Mouse (Mus musculus) limb, embryonic 10.5 days (tissue): ENCODE data around the gene Hsd3b7. TPM values are rescaled to one million over a fixed set of nuclear protein-coding genes. Genes with fewer than 3 reads are reported as not detected.
A peak's percentile ranks its signal among the peaks of the same experiment; 100 is the strongest.

ENCODE experiments used
- DNase-seq: peaks from one replicate; pipeline ENCODE4 v3.0.0-alpha.2; 2017; ENCODE audit warnings: low spot score
- H3K27ac ChIP-seq: fragments of 300-500 bp; sonication (generic); 2 replicates; pipeline ENCODE4 v1.5.1; 2016; ENCODE audit warnings: mild to moderate bottlenecking
- H3K27me3 ChIP-seq: fragments of 300-500 bp; sonication (generic); 2 replicates; pipeline ENCODE4 v1.6.1; 2016; ENCODE audit warnings: low read depth, mild to moderate bottlenecking; ENCODE audit not compliant: poor library complexity, severe bottlenecking
- H3K36me3 ChIP-seq: fragments of 300-500 bp; sonication (generic); 2 replicates; pipeline ENCODE4 v1.6.1; 2016; ENCODE audit warnings: mild to moderate bottlenecking, moderate library complexity
- H3K4me1 ChIP-seq: fragments of 300-500 bp; sonication (generic); 2 replicates; pipeline ENCODE4 v1.6.1; 2016
- H3K4me3 ChIP-seq: fragments of 300-500 bp; sonication (generic); 2 replicates; pipeline ENCODE4 v1.5.1; 2016; ENCODE audit warnings: mild to moderate bottlenecking, moderate library complexity
- H3K9me3 ChIP-seq: fragments of 300-500 bp; sonication (generic); replicated peaks from 2 replicates; pipeline ENCODE4 v1.6.1; 2016; ENCODE audit warnings: mild to moderate bottlenecking
- WGBS: fragments of 180-500 bp; shearing (Covaris S2); methylation state at CpG from one replicate; pipeline ENCODE4 v1.1.7; 2016; 5-methylcytosine and 5-hydroxymethylcytosine counted together
- polyA plus RNA-seq: library from polyadenylated mRNA; unstranded; fragments of >200 nt; fragmentation: Nextera tagmentation; extraction: Ambion mirVana; gene quantifications from 2 replicates; pipeline ENCODE4 v1.2.1, GENCODE M21; 2016

Gene Hsd3b7
- polyA plus RNA-seq, 1 experiment from 2014 or later, result 8.2 TPM

- Histone ChIP-seq H3K27me3 (no peaks in the 10 kb centered on the region), H3K9me3 (no peaks in the 10 kb centered on the region), H3K4me3 (no peak overlapping the region), H3K36me3 (peaks cover 63% of the 10 kb centered on the region), H3K4me1 (no peaks in the 10 kb centered on the region), H3K27ac (no peak overlapping the region)
- DNase-seq, result no peak
- WGBS, result 88% methylated on average over 3 of the region's 3 CpGs
Observed at GRCm38 (mm10) chr7:127812292-127812691, 11.9 kb downstream of the Hsd3b7 start.

GRCm38 (mm10) chr7:127813821-127814220 lies 13.4 kb downstream of the Hsd3b7 start:
- no peaks in the 10 kb centered on the region for H3K4me1 ChIP-seq
- no peak for DNase-seq
- 82% methylated on average over 4 of the region's 4 CpGs for whole genome bisulfite sequencing
- H3K27me3 ChIP-seq, result no peaks in the 10 kb centered on the region
- no peak overlapping the region for H3K4me3 ChIP-seq
- no peak overlapping the region for H3K27ac ChIP-seq
- no peaks in the 10 kb centered on the region for H3K9me3 ChIP-seq
- peaks cover 64% of the 10 kb centered on the region for H3K36me3 ChIP-seq

GRCm38 (mm10) chr7:127814241-127814921 lies 14.0 kb downstream of the Hsd3b7 start:
- Histone ChIP-seq H3K4me3 (no peak overlapping the region), H3K27me3 (no peaks in the 10 kb centered on the region), H3K36me3 (peaks cover 59% of the 10 kb centered on the region), H3K27ac (no peak overlapping the region), H3K4me1 (no peaks in the 10 kb centered on the region), H3K9me3 (no peaks in the 10 kb centered on the region)
- WGBS, result 85% methylated on average over 19 of the region's 19 CpGs
- DNase-seq, result no peak

GRCm38 (mm10) chr7:127815116-127815665 lies 14.8 kb downstream of the Hsd3b7 start:
- Histone ChIP-seq H3K4me1 (no peaks in the 10 kb centered on the region), H3K27me3 (no peaks in the 10 kb centered on the region), H3K9me3 (no peaks in the 10 kb centered on the region), H3K4me3 (no peak overlapping the region), H3K36me3 (peaks cover 51% of the 10 kb centered on the region), H3K27ac (no peak overlapping the region)
- no peak for DNase-seq
- 90% methylated on average over 15 of the region's 15 CpGs for WGBS

GRCm38 (mm10) chr7:127815954-127816821 lies 15.8 kb downstream of the Hsd3b7 start:
- Histone ChIP-seq H3K9me3 (no peaks in the 10 kb centered on the region), H3K4me1 (peaks cover 6% of the 10 kb centered on the region), H3K27ac (no peak overlapping the region), H3K36me3 (peaks cover 41% of the 10 kb centered on the region), H3K4me3 (no peak overlapping the region), H3K27me3 (no peaks in the 10 kb centered on the region)
- WGBS, result 68% methylated on average over 15 of the region's 15 CpGs
- DNase-seq, result no peak

- no peaks in the 10 kb centered on the region for H3K27me3 ChIP-seq
- H3K27ac ChIP-seq, result no peak overlapping the region
- no peaks in the 10 kb centered on the region for H3K9me3 ChIP-seq
- H3K36me3 ChIP-seq, result peaks cover 34% of the 10 kb centered on the region
- H3K4me1 ChIP-seq, result peaks cover 15% of the 10 kb centered on the region
- no peak overlapping the region for H3K4me3 ChIP-seq
- no peak for DNase-seq
- WGBS, result 70% methylated on average over 7 of the region's 7 CpGs
Observed at GRCm38 (mm10) chr7:127817053-127817452, 16.6 kb downstream of the Hsd3b7 start.

- DNase-seq, result no peak
Observed at GRCm38 (mm10) chr7:127817776-127818175, 17.4 kb downstream of the Hsd3b7 start.

GRCm38 (mm10) chr7:127820836-127821509 lies 20.6 kb downstream of the Hsd3b7 start:
- H3K27ac ChIP-seq, result peak overlapping the region; percentile 34; the same call in 1 of the 2 replicates
- no peaks in the 10 kb centered on the region; the same call in 1 of the 2 replicates for H3K9me3 ChIP-seq
- no peaks in the 10 kb centered on the region for H3K27me3 ChIP-seq
- no peak for DNase-seq
- peaks cover 9% of the 10 kb centered on the region; the same call in 1 of the 2 replicates for H3K36me3 ChIP-seq
- no peak overlapping the region for H3K4me3 ChIP-seq
- WGBS, result 70% methylated on average over 13 of the region's 13 CpGs
- peaks cover 45% of the 10 kb centered on the region for H3K4me1 ChIP-seq

More at GRCm38 (mm10) chr7:127817776-127818175, 17.4 kb downstream of the Hsd3b7 start:
- Histone ChIP-seq H3K4me1 (peaks cover 21% of the 10 kb centered on the region), H3K4me3 (no peak overlapping the region), H3K27ac (no peak overlapping the region), H3K36me3 (peaks cover 28% of the 10 kb centered on the region), H3K27me3 (no peaks in the 10 kb centered on the region), H3K9me3 (no peaks in the 10 kb centered on the region)
- WGBS, result 96% methylated on average over 5 of the region's 5 CpGs

- Histone ChIP-seq H3K4me3 (no peak overlapping the region), H3K27me3 (no peaks in the 10 kb centered on the region), H3K27ac (no peak overlapping the region), H3K9me3 (no peaks in the 10 kb centered on the region; the same call in 1 of the 2 replicates), H3K4me1 (peaks cover 45% of the 10 kb centered on the region), H3K36me3 (peaks cover 5% of the 10 kb centered on the region; the same call in 1 of the 2 replicates)
- 90% methylated on average over 3 of the region's 3 CpGs for WGBS
- no peak for DNase-seq
Observed at GRCm38 (mm10) chr7:127822494-127822893, 22.1 kb downstream of the Hsd3b7 start.

- Histone ChIP-seq H3K9me3 (no peaks in the 10 kb centered on the region; the same call in 1 of the 2 replicates), H3K4me1 (peaks cover 45% of the 10 kb centered on the region), H3K27ac (peak overlapping the region; percentile 92), H3K4me3 (peak overlapping the region; percentile 91), H3K36me3 (no peaks in the 10 kb centered on the region), H3K27me3 (no peaks in the 10 kb centered on the region)
- no peak for DNase-seq
- WGBS, result 73% methylated on average over 11 of the region's 11 CpGs
Observed at GRCm38 (mm10) chr7:127823236-127824171, 23.1 kb downstream of the Hsd3b7 start.

- peak; percentile 83 for DNase-seq
- H3K27ac ChIP-seq, result peak within 1 kb of the TSS; percentile 92
Observed at GRCm38 (mm10) chr7:127824176-127824871, 23.9 kb downstream of the Hsd3b7 start, which contains the start of the genes Stx4a and Stx1b. Gene Stx4a, plus strand, starts transcription at chr7:127824294. Gene Stx1b, minus strand, starts transcription at chr7:127824549.

More at GRCm38 (mm10) chr7:127824176-127824871, 23.9 kb downstream of the Hsd3b7 start, which contains the start of the genes Stx4a and Stx1b:
- Histone ChIP-seq H3K4me1 (peaks cover 45% of the 10 kb centered on the region), H3K4me3 (peak within 1 kb of the TSS; percentile 91), H3K36me3 (no peaks in the 10 kb centered on the region), H3K9me3 (no peaks in the 10 kb centered on the region; the same call in 1 of the 2 replicates), H3K27me3 (no peaks in the 10 kb centered on the region)
- 3% methylated on average over 33 of the region's 38 CpGs for WGBS
